Mouse (Mus musculus) CD4-positive helper T cell, adult 2 months (primary cell): ENCODE results near the gene BC037034.
"Not testable (repeated sequence)": the region's sequence is repeated elsewhere in the genome, so short reads cannot be mapped to it uniquely, and the experiment has no call there.

Source experiments
- DNase-seq: peaks from one replicate; pipeline ENCODE4 v3.0.0-alpha.2; 2012; ENCODE audit warnings: low read depth, missing footprints, low spot score

The BC037034 gene

DNA sequence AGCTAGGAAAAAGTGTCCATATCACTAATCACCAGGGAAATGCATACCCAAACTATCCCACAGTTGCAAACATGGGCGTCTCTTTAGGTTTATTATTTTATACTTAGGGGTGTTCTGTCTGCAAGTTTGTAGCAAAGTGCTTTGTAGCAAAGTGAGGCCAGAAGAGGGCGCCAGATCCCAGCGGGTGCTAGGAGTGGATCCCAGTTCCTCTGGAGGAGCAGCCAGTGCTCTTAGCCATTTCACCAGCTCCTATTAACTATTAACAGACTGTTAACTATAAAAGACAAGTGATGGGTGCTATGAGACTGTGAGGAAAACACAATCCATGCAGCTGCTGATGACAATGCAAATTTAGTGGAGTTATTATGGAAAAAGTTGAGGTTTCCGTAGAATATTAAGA, 41.7 kb downstream of the BC037034 start:
- DNase-seq: peak; percentile 64

DNA sequence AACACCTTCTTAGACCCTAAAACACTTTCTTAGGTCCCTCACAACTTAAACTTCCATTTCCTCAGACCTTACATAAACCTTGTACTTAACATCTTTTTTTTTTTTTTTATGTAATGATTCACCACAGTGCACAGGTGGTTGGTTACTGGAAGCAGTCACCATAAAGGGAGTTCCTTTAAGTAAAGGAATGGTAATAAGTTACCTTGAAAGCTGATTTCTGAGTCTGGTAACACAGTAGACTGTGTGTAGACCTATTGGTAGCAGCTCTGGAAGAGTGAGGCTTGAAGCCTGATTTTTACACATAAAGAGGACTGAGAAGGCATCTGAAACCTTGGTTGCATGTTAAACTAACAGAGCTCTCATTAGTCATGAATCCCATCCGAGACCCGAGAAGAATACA, 44.0 kb downstream of the BC037034 start:
- DNase-seq: no peak

GRCm38 (mm10) chr5:138216632-138217031, 47.2 kb downstream of the BC037034 start:
- DNase-seq: not testable (repeated sequence)
